Mouse (Mus musculus) brain, embryonic 18.5 days (tissue): ENCODE data around the gene Tectb.
"Not testable (repeated sequence)": the region's sequence is repeated elsewhere in the genome, so short reads cannot be mapped to it uniquely, and the experiment has no call there.

Experiments used
- DNase-seq: peaks from one replicate; pipeline ENCODE4 v3.0.0-alpha.2; 2012; ENCODE audit warnings: low read depth, low spot score

The Tectb gene

GRCm38 (mm10) chr19:55180433-55180832 is at the start of gene Tectb:
Gene Tectb, plus strand, starts transcription at chr19:55180733.
- DNase-seq = no peak

- DNase-seq = no peak
These were observed 48.8 kb upstream of the Tectb start for GRCm38 (mm10) chr19:55131747-55132146.

- DNase-seq = no peak
These were observed 48.1 kb upstream of the Tectb start for GRCm38 (mm10) chr19:55132476-55132875.

- DNase-seq = no peak
These were observed 46.0 kb upstream of the Tectb start for GRCm38 (mm10) chr19:55134521-55134920.

GRCm38 (mm10) chr19:55135918-55136317 is 44.6 kb upstream of the Tectb start:
- DNase-seq = no peak

GRCm38 (mm10) chr19:55136693-55137427 is 43.7 kb upstream of the Tectb start:
- no peak for DNase-seq

GRCm38 (mm10) chr19:55137884-55138283 is 42.6 kb upstream of the Tectb start:
- no peak for DNase-seq

GRCm38 (mm10) chr19:55138506-55138905 is 42.0 kb upstream of the Tectb start:
- DNase-seq = no peak

GRCm38 (mm10) chr19:55139301-55139700 is 41.2 kb upstream of the Tectb start:
- no peak for DNase-seq

- DNase-seq = no peak
These were observed 36.9 kb upstream of the Tectb start for GRCm38 (mm10) chr19:55143391-55144300.

GRCm38 (mm10) chr19:55144691-55145090 is 35.8 kb upstream of the Tectb start:
- DNase-seq = no peak

GRCm38 (mm10) chr19:55145136-55145535 is 35.4 kb upstream of the Tectb start:
- no peak for DNase-seq

- no peak for DNase-seq
These were observed 33.0 kb upstream of the Tectb start for GRCm38 (mm10) chr19:55147568-55147967.

- no peak for DNase-seq
These were observed 32.4 kb upstream of the Tectb start for GRCm38 (mm10) chr19:55148109-55148508.

- DNase-seq = no peak
These were observed 30.9 kb upstream of the Tectb start for GRCm38 (mm10) chr19:55149646-55150045.

GRCm38 (mm10) chr19:55152274-55152673 is 28.3 kb upstream of the Tectb start:
- DNase-seq = not testable (repeated sequence)

GRCm38 (mm10) chr19:55152983-55153382 is 27.6 kb upstream of the Tectb start:
- DNase-seq = no peak

- DNase-seq = no peak
These were observed 23.5 kb upstream of the Tectb start for GRCm38 (mm10) chr19:55157029-55157428.

- no peak for DNase-seq
These were observed 21.9 kb upstream of the Tectb start for GRCm38 (mm10) chr19:55158606-55159005.

GRCm38 (mm10) chr19:55159826-55160225 is 20.7 kb upstream of the Tectb start:
- no peak for DNase-seq

- DNase-seq = no peak
These were observed 18.3 kb upstream of the Tectb start for GRCm38 (mm10) chr19:55162271-55162670.

GRCm38 (mm10) chr19:55164162-55164561 is 16.4 kb upstream of the Tectb start:
- DNase-seq = no peak
